Mouse (Mus musculus) hindbrain, embryonic 11.5 days (tissue): ENCODE measurements around the gene Pde1c. TPM values are rescaled to one million over a fixed set of nuclear protein-coding genes. Genes with fewer than 3 reads are reported as not detected.

ENCODE experiments used
- ATAC-seq: fragments of 200-750 bp; cut with Nextera tagmentation; 2 replicates; pipeline ENCODE4 v1.8.0; 2017; ENCODE audit warnings: mild to moderate bottlenecking, moderate TSS enrichment, moderate library complexity; ENCODE audit not compliant: low FRiP score
- DNase-seq: peaks from one replicate; pipeline ENCODE4 v3.0.0-alpha.2; 2015; ENCODE audit warnings: low spot score
- H3K27ac ChIP-seq: fragments of 300-500 bp; sonication (generic); 2 replicates; pipeline ENCODE4 v1.5.1; 2014; ENCODE audit warnings: mild to moderate bottlenecking, low read depth, low read length
- H3K27me3 ChIP-seq: fragments of 300-500 bp; sonication (generic); 2 replicates; pipeline ENCODE4 v1.6.1; 2014; ENCODE audit warnings: mild to moderate bottlenecking, low read length, moderate library complexity, mixed read lengths; ENCODE audit not compliant: control insufficient read depth, insufficient read depth
- H3K36me3 ChIP-seq: fragments of 300-500 bp; sonication (generic); 2 replicates; pipeline ENCODE4 v1.6.1; 2014; ENCODE audit warnings: mild to moderate bottlenecking, low read length, moderate library complexity, mixed read lengths; ENCODE audit not compliant: control insufficient read depth, insufficient read depth
- H3K4me1 ChIP-seq: fragments of 300-500 bp; sonication (generic); replicated peaks from 2 replicates; pipeline ENCODE4 v1.6.1; 2014; ENCODE audit warnings: low read length, mixed read lengths; ENCODE audit not compliant: control insufficient read depth, insufficient read depth
- H3K4me2 ChIP-seq: fragments of 300-500 bp; sonication (generic); replicated peaks from 2 replicates; pipeline ENCODE4 v1.6.1; 2014; ENCODE audit warnings: mild to moderate bottlenecking, low read depth, low read length
- H3K4me3 ChIP-seq: fragments of 300-500 bp; sonication (generic); 2 replicates; pipeline ENCODE4 v1.5.1; 2014; ENCODE audit warnings: low read depth, low read length
- H3K9ac ChIP-seq: fragments of 300-500 bp; sonication (generic); 2 replicates; pipeline ENCODE4 v1.6.1; 2014; ENCODE audit warnings: low read depth, low read length
- H3K9me3 ChIP-seq: fragments of 300-500 bp; sonication (generic); 2 replicates; pipeline ENCODE4 v1.6.1; 2016; ENCODE audit warnings: low read length; ENCODE audit not compliant: control insufficient read depth
- WGBS: fragments of 180-500 bp; shearing (Covaris S2); extraction: QIAGEN DNeasy Blood & Tissue Kit; methylation state at CpG from one replicate; pipeline ENCODE4 v1.1.7; 2014; 5-methylcytosine and 5-hydroxymethylcytosine counted together
- polyA plus RNA-seq: library from polyadenylated mRNA; unstranded; fragments of >200 nt; fragmentation: Nextera tagmentation; extraction: Ambion mirVana; gene quantifications from 2 replicates; pipeline ENCODE4 v1.2.1, GENCODE M21; 2014

Pde1c gene
- polyA plus RNA-seq, 1 experiment from 2014 or later, result 6.0 TPM

DNA sequence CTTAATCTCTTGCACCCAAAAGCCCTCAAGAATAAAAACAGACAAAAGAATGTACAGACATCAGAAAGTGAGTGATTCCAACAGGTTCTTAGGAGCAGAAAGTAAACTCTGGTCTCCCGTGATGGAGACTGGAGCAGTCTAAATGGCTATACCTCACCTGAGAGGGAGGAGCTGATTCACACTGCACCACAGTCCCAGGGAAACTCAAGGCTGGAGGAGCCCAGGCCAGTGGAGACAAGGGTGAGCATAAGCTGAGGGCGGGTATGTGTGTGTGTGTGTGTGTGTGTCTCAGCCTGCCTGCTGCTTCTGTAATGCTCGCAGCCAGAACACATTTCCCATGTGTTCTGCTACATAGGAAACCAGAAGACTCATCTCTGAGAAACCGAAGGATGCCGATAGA is 179.7 kb downstream of the Pde1c start:
- 82% methylated on average over 5 of the region's 5 CpGs for WGBS
- Histone ChIP-seq H3K4me1 (no peaks in the 10 kb centered on the region), H3K9me3 (no peaks in the 10 kb centered on the region), H3K9ac (no peak overlapping the region), H3K27ac (no peak overlapping the region), H3K27me3 (no peaks in the 10 kb centered on the region), H3K4me2 (no peak overlapping the region), H3K36me3 (no peaks in the 10 kb centered on the region), H3K4me3 (no peak overlapping the region)
- ATAC-seq (no peak), DNase-seq (no peak)

DNA sequence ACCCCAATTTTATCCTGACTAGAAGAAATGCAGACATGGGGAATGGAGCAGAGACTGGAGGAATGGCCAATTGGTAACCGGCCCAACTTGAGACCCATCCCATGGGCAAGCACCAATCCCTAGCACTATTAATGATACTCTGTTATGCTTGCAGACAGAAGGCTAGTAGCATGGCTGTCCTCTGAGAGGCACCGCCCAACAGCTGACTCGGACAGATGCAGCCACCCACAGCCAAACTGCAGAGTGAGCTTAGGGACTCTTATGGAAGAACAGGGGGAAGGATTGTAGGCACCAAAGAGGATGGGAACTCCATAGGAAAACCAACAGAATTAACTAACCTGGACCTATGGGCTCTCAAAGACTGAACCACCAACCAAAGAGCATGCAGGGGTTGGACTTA is 192.5 kb downstream of the Pde1c start:
- 85% methylated on average over 3 of the region's 3 CpGs for WGBS
- H3K4me2 ChIP-seq, result no peak overlapping the region
- H3K4me1 ChIP-seq, result no peaks in the 10 kb centered on the region
- no peak overlapping the region for H3K9ac ChIP-seq
- DNase-seq, result no peak
- H3K9me3 ChIP-seq, result no peaks in the 10 kb centered on the region
- H3K27me3 ChIP-seq, result no peaks in the 10 kb centered on the region
- H3K36me3 ChIP-seq, result no peaks in the 10 kb centered on the region
- ATAC-seq, result no peak
- H3K27ac ChIP-seq, result no peak overlapping the region
- H3K4me3 ChIP-seq, result no peak overlapping the region

DNA sequence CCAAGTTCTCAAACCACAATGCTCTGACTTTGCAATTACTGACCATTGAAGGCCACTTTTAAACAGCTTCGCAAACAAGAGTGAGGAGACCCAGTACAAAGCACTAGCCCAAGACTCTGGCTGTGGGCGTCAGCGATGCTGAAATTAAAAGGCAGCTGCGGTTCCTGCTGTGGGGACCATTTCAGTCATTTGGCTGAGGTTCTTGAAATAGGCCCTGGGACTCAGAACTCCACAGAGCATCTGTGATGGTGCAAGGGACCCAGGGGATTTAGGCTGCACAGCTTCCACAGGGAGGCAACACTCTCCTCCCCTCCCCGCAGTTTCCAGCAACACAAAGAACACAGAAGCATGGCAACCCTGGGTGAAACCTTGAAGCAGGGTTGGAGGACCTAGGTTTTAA is 194.7 kb downstream of the Pde1c start:
- WGBS, result 83% methylated on average over 5 of the region's 5 CpGs
- Histone ChIP-seq H3K9me3 (no peaks in the 10 kb centered on the region), H3K9ac (no peak overlapping the region), H3K27me3 (no peaks in the 10 kb centered on the region), H3K4me3 (no peak overlapping the region), H3K4me1 (no peaks in the 10 kb centered on the region), H3K4me2 (no peak overlapping the region), H3K27ac (no peak overlapping the region), H3K36me3 (no peaks in the 10 kb centered on the region)
- no peak for DNase-seq
- ATAC-seq, result no peak

DNA sequence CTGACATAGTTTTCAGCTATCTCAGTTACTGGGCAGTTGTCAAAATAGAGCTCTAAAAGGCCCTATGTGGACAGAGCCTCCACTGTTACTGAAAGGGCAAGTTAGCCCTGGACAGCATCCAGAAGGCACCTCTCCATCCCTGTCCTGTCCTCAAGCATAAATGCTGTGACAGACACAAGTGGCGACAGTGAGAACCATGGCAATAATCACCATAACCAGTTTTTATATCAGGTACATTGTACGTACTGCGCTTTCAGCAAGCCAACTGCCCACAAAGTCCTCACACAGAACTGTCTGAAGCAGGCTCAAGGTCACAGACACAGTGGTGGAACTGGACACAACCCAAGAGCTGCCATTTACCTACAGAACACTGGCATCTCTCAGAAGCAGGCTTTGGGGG is 195.2 kb downstream of the Pde1c start:
- WGBS, result 90% methylated on average over 3 of the region's 3 CpGs
- no peak overlapping the region for H3K27ac ChIP-seq

DNA sequence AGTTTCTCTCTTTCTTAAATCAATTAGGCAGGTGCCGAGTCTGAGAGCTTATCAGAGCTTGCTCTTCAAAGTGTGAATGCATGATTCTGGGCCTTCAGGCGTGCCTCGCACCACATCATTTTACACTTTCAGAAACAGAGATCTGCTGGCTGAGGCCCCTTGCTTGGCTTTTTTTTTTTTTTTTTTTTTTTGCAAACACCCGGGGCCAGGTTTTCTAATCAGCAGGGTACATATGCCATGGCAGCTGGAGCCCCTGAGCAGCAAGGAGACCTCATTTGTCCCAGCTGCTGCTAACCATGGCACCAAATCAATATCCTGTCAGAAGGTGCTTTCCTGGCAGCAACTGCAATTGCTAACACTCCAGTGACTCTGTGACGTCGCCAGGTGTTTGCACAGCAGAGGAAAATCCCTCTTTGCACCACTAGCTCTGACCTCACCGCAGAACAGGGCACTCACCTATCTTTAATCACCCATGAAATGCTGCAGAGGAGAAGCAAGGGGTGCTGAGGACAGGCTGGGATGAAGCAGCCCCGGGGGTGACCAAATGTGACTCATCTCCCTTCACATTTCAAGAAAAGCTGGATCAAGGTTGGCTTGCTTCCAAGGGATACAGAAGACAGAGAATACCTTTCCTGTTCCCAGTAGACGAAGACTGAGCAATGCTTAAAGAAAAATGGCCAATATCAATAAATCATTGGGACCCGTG is 195.7 kb downstream of the Pde1c start:
- H3K9me3 ChIP-seq, result no peaks in the 10 kb centered on the region
- H3K36me3 ChIP-seq, result no peaks in the 10 kb centered on the region
- H3K27me3 ChIP-seq, result no peaks in the 10 kb centered on the region
- H3K9ac ChIP-seq, result no peak overlapping the region
- no peaks in the 10 kb centered on the region for H3K4me1 ChIP-seq
- DNase-seq, result peak; percentile 7
- ATAC-seq, result peak; percentile 63; the same call in 1 of the 2 replicates
- 68% methylated on average over 10 of the region's 10 CpGs for WGBS
- H3K27ac ChIP-seq, result no peak overlapping the region
- no peak overlapping the region for H3K4me2 ChIP-seq
- H3K4me3 ChIP-seq, result no peak overlapping the region

More for the DNA sequence above, 195.2 kb downstream of the Pde1c start:
- Histone ChIP-seq H3K36me3 (no peaks in the 10 kb centered on the region), H3K27me3 (no peaks in the 10 kb centered on the region), H3K4me3 (no peak overlapping the region), H3K4me2 (no peak overlapping the region), H3K4me1 (no peaks in the 10 kb centered on the region), H3K9me3 (no peaks in the 10 kb centered on the region), H3K9ac (no peak overlapping the region)
- no peak for DNase-seq
- ATAC-seq, result peak; percentile 13; the same call in 1 of the 2 replicates

DNA sequence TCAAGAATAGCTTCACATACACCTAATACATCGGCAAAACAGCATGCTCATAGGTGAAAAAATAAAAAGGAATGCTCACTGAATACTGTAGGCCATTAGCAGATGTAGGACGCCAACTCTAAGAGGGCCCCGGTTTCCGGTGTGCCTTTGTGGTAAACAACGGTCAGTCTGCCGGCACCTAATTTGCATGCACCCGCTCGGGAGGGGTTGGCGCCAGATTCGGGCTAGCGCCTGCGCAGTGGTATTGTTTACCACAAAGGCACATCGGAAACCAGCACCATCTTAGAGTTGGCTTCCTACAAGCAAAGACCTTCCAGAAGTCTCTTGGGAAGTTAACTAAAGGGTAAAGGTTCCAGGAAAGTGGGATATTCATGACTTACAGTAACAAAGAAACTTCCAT is 199.4 kb downstream of the Pde1c start:
- ATAC-seq, result peak; percentile 13; the same call in 1 of the 2 replicates
- Histone ChIP-seq H3K4me3 (no peak overlapping the region), H3K27ac (no peak overlapping the region), H3K27me3 (no peaks in the 10 kb centered on the region), H3K9ac (no peak overlapping the region), H3K4me2 (no peak overlapping the region), H3K4me1 (no peaks in the 10 kb centered on the region), H3K36me3 (no peaks in the 10 kb centered on the region), H3K9me3 (no peaks in the 10 kb centered on the region)
- WGBS, result 71% methylated on average over 13 of the region's 13 CpGs
- DNase-seq, result no peak

DNA sequence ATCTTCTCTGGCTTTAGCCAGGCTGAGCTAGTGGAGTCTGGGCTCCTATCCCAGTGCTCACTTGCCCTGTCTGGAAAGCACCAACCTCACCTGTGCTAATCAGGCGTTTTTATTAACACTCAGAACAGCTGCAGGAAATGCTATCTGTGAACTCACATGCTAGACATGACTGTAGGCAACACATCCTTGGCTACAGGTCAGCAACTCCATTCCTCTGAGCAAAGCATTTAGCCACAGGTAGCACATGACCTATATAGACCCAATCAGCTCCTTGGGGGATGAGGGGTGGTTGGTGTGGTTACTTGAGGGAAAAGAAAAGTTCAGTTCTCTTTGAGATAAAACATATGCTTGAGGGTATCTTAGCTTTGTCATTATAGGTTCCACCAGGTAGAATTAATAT is 200.8 kb downstream of the Pde1c start:
- ATAC-seq, result no peak
- H3K4me3 ChIP-seq, result no peak overlapping the region
- 69% methylated on average over 1 of the region's 1 CpGs for WGBS
- H3K4me1 ChIP-seq, result no peaks in the 10 kb centered on the region
- no peaks in the 10 kb centered on the region; the same call in 1 of the 2 replicates for H3K27me3 ChIP-seq
- H3K9me3 ChIP-seq, result no peaks in the 10 kb centered on the region
- no peak overlapping the region for H3K27ac ChIP-seq
- no peak overlapping the region for H3K9ac ChIP-seq
- no peak overlapping the region for H3K4me2 ChIP-seq
- DNase-seq, result no peak
- H3K36me3 ChIP-seq, result no peaks in the 10 kb centered on the region

DNA sequence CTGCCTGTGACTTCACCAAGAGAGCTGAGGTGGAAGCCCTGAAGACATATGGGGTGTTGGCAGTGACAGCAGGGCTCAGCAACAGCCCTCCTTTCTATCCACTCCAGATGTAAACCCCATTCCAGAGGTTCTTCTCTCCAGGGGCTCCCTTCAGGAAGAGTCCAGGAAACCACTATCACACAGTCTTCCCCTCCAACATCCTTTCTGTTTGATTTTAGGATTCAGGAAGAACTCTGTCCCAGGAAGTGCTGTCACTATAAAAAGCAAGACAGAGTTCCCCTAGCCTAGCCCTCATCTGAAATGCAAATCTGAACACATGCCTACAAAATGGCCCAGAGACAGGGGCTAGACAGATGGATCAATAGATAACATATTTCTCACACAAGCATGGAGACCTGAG is 201.6 kb downstream of the Pde1c start:
- Histone ChIP-seq H3K9me3 (no peaks in the 10 kb centered on the region), H3K36me3 (no peaks in the 10 kb centered on the region), H3K4me2 (no peak overlapping the region), H3K9ac (no peak overlapping the region), H3K27ac (no peak overlapping the region), H3K4me1 (no peaks in the 10 kb centered on the region), H3K27me3 (no peaks in the 10 kb centered on the region; the same call in 1 of the 2 replicates), H3K4me3 (no peak overlapping the region)
- ATAC-seq, result no peak
- DNase-seq, result no peak

DNA sequence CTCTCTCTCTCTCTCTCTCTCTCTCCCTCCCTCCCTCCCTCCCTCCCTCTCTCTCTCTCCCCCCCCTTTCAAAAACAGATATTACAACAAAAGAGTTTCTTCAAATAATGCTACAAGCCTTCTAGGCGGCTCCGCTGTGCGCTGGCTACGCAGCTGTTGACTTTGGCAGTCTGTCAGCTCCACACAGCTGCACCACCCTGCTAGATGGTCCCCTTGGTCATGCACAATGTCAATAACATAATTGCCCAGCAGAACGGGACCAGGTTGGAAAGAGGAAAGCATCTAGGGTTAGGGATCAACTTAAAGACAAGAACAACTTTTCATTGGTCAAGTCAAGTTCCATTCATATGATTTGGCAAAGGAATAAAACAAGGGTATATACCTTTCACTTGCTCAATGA is 206.3 kb downstream of the Pde1c start:
- H3K9me3 ChIP-seq, result no peaks in the 10 kb centered on the region
- 5% methylated on average over 5 of the region's 5 CpGs for WGBS
- no peaks in the 10 kb centered on the region for H3K36me3 ChIP-seq
- H3K27me3 ChIP-seq, result no peaks in the 10 kb centered on the region; the same call in 1 of the 2 replicates
- DNase-seq (peak; percentile 22), ATAC-seq (peak; percentile 75)
- H3K27ac ChIP-seq, result no peak overlapping the region
- H3K9ac ChIP-seq, result no peak overlapping the region
- H3K4me2 ChIP-seq, result peak overlapping the region; percentile 79
- H3K4me3 ChIP-seq, result peak overlapping the region; percentile 44; the same call in 1 of the 2 replicates
- 0 out of 2 replicates have a peak, but pooled peaks cover 2% of the 10 kb centered on the region for H3K4me1 ChIP-seq
